Mouse (Mus musculus) thymus, postnatal 36 days (tissue): ENCODE data around the gene Mab21l3.

Source experiments
- DNase-seq, 2 experiments: peaks; one replicate each; pipeline ENCODE4 v3.0.0; 2022; ENCODE audit warnings: mixed read lengths in 2 of 2

The Mab21l3 gene

DNA sequence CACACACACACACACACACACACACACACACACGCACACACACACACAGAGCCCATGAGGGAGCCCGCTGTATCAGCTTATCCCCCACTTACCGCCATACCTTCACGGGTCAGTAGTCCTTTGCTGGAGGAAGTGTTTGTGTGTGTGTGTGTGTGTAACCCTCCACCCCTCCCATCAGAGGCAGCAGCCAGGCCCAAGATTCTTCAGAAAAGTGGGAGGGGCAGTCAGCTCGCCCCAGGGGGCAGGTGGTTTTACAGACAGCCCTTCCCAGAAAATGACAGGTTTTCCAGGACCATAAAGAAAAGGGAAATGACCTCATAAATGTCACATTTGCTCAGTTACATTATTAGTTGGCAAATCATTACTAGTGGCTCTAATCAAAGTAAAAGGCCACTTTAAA is at the start of gene Mab21l3:
Mab21l3 (minus strand) TSS at position 144 of the 400 bp plus-strand sequence.
- no peak for DNase-seq

DNA sequence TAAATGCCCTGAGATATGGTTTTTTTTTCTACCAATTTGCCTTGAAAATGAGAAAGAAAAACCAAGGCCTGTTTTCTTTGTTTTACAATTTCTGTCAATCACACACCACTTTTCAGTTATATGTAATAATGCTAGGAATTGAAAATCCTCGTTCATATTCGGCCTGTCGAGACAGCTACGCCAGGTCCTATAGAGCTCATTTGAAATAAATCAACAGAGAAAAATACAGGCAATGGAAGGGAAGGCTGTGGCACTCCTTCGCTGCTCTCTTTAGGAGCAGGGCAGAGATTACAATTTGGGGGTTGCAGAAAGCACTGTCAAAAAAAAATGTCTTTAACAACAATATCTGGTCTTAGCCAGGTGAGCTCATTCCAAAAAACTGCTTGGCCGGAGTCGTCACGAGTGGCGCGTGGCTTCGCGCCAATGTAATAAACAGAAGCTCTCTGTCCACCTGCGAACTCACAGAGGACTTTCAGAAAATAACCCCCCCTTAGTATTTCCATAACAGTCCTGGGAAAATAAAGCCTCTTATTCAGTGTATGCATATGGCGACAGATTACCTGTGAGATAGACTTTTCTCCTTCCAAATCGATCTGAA is 48.7 kb upstream of the Mab21l3 start:
- DNase-seq, result no peak

DNA sequence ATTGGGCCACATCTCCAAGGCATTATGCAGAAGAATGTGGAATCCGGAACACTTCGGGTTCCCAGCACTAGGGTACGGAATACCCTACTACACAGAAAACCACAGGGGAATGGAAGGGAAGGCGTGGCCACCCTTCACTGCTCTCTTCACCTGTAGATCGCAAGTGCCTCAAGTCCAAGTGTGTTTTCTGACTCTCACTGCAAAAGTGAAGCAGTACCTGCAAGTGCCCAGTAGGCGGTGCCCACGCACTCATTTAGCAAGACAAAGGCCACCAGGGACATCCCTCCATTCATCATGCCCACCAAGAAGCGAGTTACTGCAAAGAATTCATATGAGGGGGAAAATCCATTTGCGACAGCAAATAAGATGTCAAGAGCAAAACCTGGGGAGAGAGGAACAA is 48.1 kb upstream of the Mab21l3 start:
- DNase-seq, result peak; percentile 75 to 78

DNA sequence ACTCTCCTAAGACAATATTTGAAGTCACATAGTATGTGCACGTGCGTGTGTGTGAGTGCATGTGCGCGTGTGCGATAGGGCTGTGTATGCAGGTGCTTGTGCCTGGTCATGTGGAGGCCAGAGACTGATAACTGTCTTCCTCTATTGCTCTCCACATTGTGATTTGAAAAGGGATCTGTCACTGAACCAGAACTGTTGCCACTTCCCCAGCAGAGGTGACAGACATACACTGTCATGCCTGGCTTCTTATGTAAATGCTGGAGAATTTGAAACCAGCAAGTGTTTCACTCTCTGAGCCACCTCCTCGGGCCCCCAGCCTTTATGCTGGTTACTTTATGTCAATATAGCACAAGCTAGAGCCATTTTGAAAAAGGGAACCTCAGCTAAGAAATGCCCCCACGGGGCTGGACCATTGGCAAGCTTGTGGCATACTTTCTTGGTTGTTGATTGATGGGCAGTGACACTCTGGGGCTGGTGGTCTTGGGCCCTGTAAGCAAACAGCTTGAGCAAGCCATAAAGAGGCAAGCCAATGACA is 46.7 kb upstream of the Mab21l3 start:
- no peak for DNase-seq

DNA sequence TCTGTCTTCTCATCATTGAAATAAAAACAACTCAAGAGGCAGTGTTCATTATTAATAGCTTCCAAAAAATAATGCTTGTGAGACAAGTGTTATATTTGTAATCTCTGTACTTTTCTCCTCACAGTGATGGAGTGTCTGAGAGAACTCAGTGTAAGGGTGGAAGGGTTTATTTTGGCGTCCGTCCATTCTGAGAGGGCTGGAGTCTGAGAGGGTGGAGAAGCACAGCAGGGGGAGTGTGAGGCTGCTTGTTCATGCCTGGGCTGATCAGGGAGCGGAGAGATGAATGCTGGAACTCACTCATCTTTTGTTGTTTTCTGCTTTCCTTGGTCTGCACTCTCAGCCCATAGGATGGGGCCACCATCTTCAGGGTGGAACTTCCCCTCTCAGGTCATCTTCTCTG is 36.8 kb upstream of the Mab21l3 start:
- DNase-seq, result no peak

DNA sequence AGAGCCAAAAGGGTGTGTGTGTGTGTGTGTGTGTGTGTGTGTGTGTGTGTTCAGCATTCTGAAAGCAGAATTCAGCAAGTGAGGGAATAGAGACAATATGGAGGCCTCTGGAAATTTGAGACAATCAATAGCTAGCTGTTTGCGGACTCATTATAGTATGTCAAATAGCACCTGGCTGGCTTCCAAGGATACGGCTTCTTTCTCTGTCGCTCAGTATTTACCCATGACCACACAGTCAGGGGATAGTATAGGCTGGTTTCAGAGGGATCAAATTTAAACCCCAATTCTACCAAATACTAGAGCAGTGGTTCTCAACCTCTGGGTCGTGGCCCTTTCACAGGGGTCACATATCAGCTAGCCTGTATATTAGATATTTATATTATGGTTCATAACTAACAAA is 36.3 kb upstream of the Mab21l3 start:
- no peak for DNase-seq

DNA sequence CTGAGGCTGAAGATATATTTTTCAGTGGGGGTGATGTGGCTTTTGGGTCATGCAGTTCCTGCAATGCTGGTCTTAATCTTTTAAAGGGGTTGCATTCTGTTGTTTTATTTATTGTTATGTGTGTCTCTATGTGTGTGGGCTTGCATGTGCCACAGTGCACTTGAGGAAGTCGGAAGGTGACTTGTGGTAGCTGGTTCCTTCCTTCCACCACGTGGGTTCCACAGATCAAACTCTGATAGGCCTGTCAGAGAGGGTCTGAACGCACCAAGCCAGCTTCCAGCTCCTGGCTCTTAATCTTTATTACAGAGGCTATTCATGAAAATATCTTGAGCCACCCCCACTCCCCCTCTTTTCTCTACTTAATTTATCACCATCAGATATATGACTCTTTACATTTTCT is 35.1 kb upstream of the Mab21l3 start:
- no peak for DNase-seq

DNA sequence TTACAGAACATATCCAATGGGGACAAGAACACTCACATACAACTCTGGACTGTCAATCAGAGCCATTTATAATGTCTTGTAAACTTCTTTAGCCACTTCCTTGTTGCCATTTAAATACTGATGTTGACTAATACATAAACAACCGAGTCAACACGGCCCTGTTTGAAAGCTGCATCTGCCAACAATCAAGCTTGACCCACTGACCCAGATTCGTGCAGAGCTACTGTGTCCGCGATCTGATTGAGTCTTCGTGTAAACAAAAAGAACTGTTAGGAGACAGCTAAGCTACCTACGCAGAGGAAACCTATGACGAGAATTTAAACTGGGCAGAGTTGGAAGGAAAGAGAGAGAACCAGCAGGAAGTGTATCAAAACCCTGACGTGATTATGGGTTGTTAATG is 33.0 kb upstream of the Mab21l3 start:
- no peak for DNase-seq

DNA sequence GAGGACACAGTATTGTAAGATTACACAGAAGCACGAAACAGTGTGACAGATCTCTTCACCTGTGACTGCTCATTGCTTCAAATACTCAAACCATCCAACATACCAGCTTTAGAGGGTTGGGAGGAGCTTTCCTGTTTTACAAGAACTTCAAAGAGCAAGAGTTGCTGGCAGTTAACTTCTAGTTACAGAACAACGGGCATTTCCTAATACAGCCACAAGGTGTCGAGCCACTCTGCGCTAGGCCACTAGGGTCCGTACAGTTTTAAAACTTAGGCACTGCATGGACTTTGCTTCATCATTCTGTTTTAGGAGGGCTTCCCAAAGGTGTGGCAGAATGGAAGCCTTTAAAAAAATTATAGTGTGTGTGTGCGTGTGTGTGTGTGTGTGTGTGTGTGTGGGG is 32.1 kb upstream of the Mab21l3 start:
- no peak for DNase-seq

DNA sequence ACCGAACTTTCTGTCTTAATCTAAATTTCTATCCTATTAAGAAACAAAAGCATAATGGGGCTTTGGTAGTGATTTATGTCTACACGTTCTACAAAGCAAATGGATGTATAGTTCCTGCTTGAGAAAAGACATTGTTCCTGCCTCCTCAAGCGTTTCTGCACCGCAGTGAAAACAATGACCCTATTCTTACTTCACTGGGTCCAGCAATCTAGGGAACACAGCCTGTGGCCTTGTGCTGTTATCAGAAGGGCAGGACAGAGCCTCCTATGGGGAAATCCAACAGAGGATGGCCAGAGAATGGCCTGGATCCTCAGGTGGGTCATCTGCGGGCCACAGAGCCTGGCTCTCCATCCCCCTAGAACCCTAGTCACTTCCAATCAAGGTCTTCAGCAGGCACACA is 29.4 kb upstream of the Mab21l3 start:
- DNase-seq, result no peak

DNA sequence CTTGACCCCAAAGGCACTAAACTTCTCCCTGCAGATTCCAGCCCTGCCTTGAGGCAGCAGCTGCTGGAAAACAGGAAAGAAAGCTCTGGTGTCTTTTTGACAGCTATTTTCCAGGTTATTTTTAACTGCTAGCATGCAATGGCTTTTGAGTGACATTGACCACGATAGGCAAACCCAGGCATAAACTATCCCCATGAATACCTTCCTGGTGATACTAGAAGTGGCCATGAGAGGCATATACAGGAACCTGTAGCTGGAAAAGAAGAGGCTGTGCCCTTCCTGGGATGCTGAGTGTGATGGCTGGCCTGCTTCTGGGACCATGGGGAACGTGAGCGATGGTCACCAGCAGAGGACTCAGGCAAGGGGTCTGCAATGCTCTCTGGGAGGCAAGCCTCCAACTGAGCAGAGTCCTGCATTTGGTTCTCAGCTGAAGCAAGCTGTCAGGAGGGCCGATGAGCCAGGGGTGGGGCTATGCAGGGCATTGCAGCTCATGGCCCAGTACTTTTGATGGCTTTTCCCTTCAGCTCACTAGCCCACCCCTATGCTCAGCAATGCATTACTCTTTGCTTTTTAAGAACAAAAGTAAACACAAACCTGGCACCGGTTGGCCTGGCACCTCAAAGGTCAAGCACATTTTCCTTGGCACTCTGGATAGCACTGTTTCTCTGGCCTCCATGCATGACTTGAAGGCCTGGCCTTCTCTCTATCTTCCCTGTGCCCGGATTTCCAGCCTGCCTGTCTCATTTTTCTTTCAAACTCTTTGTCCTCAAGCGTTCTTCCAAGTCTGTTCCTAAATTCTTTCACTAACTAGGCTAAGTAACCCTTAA is 27.9 kb upstream of the Mab21l3 start:
- no peak for DNase-seq

DNA sequence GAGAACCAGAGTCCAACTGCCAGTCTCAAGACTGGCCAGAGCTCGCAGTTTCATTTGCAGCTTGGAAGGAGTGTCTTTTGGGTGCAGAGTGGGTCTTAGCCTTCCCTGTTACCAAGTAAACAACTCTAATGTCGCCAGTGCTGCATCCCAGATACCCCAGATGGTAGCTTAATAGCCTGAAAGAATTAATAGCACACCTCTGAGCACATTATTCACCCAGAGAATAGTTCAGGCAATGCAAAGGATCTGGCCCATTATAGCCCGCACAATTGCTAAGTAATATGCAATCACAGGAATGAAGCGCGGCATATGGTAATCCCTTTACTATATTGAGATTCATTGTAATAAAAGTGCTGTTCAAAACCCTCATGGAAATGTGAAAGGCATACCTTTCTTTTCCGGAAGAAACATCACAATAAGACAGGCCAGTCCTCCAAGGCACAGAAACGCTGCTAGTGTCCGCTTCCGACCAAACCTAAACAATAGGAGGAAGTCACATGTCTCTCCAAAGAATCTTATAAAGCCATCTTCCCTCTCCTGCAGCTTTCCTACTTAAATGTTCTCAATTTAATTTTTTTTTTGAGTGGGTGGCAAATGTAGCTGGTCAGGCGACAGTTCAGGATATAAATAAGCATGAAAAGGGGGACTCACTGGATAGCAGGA is 26.6 kb upstream of the Mab21l3 start:
- no peak for DNase-seq

DNA sequence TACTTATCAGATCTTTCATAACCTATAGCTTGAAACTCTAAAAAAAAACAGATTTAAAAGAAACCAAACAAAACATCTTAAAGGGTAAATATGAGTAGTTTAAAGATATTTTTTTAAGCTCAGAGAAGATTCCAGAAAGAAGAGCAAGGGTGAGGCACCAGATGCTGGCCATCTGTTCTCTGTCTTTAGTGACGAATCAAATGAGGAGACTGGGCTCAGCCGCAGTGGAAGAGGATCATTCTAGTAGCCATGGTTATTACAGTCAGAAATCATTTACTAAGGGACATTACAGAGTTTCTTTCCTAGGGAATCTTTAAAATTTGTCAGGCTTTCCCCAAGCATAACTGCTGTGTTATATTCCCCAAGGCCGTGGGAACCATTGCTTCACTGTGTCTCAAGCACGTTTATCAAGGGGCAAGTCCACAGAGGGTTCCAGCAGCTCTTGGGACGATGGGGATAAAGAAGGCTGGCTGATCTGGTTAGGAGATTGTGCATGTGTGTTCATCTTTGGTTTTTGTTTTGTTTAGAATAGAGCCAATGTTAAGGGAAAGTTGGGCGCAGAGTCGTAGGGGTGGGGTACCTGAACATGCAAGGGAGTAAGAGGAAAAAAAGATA is 24.4 kb upstream of the Mab21l3 start:
- DNase-seq, result no peak

DNA sequence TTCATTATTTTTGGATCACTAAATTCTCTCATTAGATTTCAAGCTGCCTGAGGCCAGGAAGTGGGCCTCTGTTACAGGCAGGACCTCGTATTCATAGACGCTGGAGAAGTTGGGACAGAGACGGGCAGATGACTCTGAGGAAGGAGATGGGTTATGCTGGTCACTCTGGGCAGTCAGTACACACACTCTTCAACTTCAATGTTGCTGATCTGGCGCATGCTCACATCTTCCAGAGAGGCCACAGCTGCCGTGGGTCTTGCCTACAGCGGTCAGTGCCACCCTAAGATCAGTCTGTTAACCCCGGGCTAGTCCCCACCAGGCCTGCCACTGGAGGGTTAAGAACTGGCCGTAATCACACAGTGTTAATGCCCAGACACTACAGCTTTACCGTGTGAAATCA is 23.2 kb upstream of the Mab21l3 start:
- DNase-seq, result no peak

DNA sequence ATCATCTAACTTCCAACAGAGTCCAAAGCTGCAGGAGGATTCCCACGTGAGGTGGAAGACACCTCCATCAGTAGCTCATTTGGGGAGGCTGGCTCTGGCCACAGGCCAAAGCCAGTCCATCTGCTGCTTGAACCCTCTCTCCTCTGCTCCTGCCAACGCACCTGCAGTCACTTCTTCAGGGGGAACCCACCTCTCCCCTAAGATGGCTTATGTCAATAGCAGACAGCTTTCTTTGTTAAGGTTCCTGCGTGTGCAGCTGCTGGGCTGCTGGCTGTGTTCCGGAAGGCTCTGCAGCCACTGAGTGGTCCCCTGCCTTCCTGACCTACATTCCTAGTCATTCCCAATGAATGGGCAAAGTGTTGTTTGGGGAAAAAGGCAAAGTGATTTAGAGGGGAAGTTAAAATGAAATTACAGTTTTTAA is 18.3 kb upstream of the Mab21l3 start:
- no peak for DNase-seq

DNA sequence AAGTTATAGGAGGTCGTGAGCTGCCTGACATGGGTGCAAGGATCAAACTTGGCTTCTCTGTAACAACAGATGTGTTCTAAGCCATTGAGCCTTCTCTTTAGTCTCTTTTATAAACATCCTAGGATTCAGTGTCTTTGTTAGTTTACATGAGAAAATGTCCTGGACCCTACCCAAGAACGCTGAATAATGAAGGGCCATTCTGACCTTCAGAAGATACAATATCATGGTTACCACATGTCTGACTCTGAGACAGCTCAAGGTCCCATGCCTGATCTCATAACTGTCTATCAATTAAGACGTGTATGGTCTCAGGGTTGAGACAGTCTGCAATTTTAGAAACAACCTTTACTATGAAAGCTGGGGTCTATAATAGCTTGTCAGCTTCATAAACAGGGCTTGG is 13.1 kb upstream of the Mab21l3 start:
- DNase-seq, result no peak

DNA sequence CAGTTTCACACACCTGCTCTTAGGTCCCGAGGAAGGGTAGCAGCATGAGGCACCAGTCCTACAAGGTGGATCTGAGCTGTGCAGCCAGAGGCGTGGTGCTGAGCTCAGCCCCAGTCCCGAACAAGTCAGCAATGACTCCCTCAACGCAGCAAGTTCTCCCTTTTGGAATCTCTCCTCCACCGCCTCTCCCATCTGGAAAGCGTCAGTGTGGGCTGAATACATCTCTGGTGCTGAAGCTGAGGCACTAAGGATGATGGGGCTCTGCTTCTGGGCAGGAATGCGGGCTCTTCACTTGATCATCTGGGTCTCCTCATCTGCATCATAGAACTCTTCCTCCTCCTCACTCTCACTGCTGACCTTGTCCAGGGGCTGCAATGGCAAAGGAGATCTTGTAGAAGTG is 11.4 kb upstream of the Mab21l3 start:
- no peak for DNase-seq

DNA sequence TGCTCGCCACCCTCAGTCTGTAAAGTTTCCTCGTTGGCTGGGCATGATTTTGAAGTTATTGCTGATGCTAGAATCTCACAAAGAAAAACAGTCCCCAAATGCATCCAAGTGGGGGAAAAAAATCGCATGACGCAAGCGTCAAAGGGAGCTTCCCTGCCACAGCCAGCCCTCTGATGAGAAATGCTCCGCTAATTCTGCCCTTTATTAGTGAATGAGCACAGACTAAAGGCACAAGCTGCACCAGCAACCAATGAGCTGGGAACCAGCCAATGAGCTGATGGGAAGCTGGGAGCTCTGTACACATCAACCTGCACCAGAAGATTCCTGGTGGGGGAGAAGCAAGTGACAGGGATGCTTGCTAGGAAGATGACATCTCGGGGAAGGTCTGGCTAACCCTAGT is 11.0 kb upstream of the Mab21l3 start:
- DNase-seq, result no peak

DNA sequence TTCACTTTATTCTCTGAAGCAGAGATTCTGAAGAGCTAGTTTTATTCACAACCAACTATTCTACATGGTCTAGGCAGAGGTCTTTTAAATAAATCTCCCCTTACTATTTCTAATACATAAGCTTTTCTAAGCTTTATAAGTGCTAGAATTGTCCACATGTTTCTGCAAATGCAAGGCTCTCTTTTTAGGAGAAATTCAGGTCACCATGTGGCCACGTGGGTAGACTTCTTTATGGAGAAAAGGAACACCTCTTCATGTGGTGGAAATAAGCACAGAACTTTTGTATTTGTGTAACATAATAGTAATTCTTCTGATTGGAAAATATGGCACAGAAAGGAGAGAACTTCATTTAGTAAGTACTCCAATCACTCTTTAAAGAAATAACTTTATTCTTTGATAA is 5.3 kb upstream of the Mab21l3 start:
- no peak for DNase-seq

DNA sequence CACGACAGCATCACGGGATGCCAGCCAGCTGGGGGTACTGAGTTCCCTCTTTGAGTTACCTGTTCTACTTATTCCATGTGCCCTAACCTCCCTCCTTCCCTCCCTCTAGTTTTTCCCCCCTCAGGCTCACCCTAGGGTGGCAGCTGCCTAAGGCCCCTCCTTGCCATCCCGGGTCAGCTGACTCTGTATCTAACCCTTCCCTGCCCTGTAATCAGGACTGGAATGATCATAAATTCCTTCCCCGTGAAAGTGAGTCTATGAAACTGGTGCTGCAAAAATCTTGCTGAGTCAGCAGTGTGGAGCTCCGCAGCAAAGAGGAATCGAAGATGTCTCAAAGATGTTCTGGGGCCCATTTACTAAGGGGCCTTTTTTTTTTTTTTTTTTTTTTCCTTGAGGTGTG is 2.6 kb upstream of the Mab21l3 start:
- no peak for DNase-seq

DNA sequence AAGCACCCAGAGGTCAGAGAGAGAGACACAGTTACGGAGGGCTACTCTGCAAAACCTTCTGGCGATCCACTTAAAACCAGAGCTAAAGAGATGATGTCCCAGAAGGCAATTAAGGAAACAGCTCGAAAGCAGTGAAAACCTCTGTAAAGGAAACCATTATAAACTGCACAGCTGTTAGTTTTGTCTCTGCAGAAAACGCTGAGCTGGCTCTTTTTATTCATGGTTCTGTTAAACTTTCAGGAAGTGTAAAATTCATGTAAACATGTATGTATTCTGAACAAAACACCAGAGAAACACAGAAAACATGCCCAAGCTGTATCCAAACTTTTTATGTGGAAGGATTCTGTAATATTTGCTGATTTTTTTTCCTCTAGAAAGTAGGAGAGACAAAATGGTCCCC is 2.7 kb downstream of the Mab21l3 start:
- DNase-seq, result no peak

DNA sequence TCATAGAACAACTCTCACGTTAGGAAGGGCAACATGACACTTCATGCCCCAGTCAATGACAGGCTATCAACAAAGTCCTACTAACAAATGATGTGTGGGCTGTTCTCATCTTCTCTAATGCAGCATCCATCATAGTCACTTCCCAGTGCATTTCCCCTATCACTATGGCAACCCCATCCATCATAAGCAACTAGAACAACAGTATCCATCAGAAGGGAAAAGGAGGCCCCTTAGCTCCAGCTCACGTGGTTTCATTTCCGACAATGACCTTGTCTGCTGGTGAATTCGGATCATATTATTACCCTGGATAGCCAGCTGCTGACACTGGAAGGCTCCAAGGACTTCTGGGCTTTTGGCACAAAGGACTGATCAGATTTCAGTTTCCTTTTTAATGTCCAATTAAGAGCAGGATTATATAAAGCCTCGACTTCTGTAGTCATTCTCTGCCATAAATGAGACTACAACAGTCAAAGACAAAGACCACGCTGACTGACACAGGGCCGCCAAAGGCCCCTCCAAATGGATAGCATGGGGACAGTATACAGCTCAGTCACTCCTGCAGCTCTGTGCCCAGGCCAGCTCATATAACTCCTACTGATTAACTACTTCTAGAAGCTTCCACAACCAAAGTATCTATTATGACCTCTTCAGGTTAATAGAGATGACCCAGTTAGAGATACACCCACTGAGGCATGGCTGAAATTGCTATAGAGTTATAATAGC is 6.2 kb downstream of the Mab21l3 start:
- DNase-seq, result no peak

DNA sequence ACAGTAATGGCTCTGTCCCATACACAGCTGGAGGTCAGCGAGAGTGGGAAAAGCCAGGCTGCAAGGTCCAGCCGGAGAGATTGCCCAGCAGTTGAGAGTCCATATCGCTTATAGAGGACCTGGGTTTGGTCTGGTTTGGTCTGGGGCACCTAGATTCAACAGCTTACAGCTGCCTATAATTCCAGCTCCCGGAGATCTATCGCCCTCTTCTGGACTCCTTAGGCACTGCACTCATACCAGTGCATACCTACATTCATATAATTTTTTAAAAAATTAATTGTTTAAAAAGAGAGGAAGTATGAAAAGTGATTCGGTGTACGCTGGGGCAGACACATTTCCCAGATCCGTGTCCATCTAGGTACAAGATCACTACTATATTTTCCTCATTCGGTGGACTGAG is 9.4 kb downstream of the Mab21l3 start:
- no peak for DNase-seq
